Mouse (Mus musculus): ENCODE measurements around the gene Nxf1. TPM values are rescaled to one million over a fixed set of nuclear protein-coding genes. Genes with fewer than 3 reads are reported as not detected.

Gene Nxf1
- total RNA-seq, 1 experiment from 2014 or later: 128 TPM

DNA sequence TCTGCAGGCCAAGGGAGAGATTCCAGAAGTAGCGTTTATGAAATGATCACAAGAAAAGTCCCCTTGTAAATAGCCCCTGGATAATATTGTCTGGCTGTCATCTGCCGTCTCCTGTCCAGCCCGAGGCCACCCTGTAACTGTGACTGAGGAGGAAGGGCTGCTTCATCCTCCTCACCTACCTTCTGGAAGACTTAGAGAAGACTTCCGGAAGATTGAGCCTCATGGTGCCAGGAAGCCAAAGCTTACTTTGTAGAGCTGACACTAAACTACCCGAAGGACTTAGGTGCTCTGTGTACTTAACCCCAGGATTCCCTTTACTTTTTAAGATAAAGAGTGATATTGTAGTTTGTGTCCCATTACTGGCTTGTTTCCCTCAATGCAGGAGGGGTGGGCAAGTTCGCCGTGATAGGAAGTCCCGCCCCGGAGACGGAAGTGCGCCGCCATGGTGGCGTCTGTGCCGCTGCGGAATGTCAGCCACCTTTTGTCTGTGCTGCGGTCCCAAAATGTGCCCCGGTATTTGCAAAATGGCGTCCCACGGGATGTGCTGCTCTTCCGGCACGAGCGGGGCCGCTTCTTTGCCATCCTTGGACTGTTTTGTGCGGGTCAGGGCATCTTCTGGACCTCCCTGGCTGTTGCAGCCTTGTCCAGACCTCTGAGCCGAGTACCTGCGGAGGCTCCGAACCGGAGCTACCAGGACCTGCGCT, 13.8 kb downstream of the Nxf1 start, which contains the start of gene Tmem223:
Gene Tmem223, plus strand, starts transcription at position 430 of the 704 bp plus-strand sequence.
- DNase-seq: peak; percentile 82

DNA sequence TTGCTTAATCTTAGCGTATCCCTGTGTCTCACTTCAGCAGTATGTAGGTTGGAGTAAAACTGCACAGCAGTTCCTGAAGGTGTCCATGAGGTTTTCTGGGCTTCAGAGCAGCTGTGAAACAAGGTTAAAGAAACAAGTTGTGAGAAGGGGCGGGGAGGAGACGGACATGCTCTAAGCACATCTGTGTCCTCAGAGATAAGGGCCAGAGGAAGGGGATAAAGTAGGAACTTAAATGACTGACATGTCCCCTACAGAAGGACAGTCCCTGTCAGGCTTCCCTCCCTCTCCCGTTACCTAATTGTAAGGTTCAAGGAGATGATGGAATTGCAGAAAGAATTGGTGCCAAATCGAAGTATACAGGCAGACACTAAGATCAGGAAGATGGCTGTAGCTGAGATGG, 16.1 kb downstream of the Nxf1 start:
- no peak for DNase-seq

DNA sequence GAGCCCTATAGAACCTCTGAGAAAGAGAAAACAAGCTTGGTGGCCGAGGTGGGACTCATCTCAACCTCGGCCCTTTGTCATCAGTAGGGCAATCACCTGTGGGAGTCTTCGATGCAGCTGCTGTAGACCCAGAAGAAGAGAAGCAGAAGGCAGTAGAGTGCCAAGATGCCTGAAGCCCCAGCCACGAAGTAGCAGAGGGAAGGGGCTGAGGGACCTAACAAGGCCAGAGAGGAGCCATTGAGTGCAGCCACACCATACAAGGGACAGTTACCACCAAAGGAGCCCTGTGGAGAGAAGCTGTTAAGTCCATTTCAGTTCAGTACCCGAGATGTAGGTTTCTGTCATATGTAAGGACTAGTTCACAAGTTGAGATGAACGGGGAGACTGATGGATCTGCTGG, 16.5 kb downstream of the Nxf1 start:
- no peak for DNase-seq

DNA sequence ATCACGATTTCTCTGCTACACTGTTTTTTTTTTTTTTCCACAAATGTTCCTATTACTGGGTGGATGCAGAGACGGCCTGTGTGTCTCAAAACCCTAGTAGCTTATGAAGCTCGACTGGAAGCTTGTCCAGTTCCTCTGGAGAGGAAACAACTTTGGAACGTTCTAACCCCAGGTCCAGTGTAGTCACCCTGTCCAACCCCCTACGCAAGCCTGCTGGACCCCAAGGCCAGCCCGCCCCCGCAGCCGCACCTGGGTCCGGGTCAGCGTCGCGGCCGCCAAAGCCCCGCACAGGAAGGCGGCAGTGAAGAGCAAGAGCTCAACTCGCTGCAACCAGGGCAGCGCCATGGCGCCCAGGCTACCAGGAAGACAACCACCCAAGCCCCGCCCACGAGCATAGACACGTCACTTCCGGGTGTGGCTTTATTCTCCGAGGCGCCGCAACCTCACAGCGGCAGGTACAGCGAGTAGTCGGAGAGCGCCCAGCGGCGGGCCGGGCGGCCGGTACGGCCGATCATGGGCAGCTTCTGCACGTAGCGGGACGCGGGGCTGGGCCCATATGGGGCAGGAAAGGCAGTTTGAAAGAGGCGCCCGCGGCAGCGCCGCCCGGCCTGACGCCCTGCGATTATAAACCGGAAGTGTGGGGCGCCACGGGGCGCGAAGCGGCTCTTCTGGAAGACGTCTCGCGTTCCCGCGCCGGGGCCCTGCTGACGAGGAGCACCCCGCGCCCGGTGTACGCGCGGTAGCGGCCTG, 17.4 kb downstream of the Nxf1 start, which contains the start of gene Tmem179b:
Gene Tmem179b, minus strand, starts transcription at position 382 of the 750 bp plus-strand sequence.
- DNase-seq: peak; percentile 95

DNA sequence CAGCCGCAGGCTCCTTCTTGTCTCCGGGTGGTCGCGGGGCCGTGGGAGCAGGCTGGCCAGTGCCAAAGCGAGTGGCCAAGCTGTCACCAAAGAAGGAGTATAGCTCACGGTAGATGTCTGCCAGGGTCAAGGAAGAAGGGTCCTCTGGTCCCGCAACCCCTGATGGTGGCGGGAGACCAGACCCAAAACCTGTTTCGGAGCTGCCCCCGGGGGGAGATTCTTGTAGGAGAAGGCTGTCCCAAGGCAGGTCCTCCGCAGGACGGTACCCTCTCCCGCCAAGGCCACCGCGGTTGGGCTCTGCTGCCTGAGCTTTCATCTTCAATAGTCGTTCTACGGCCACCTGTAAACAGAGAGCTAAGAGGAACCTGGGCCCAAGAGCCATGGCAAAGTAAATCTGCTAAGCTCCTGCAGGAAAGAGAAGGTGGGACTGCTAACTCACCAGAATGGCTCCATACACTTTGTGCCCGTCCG, 18.1 kb downstream of the Nxf1 start:
- DNase-seq: peak; percentile 33

DNA sequence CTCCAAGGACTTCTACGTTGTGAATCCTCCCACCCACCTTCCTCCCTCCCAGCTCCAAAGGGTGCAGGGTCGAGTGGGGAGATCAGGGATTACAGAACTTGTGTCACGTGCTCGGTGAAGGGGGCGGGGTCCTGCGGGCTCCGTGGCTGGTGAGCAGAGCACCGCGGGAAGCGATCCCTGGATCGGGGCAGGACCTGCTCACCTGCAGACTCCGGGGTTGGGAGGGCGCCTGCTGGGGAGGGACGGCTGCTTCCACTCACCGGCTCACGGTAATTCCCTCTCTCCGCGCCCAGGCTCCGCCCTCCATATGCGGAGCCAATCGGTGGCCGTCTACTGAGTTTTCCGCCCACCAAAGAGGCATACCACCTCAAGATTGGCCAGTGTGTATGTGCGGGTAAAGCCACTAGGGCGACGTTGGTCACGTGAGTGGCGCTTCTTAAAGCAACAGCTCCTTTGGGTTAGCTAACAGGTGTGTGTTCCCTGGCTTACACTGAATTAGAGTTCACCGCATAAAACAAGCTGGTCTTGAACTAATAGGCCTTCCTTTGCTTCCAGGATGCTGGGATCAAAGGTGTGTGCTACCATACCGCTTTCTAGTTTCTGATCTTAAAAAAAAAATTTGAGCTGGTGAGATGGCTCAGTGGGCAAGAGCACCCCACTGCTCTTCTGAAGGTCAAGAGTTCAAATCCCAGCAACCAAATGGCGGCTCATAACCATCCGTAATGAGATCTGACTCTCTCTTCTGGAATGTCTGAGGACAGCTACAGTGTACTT, 29.3 kb downstream of the Nxf1 start, which contains the start of gene Taf6l:
Gene Taf6l, minus strand, starts transcription at position 410 of the 774 bp plus-strand sequence.
- DNase-seq: peak; percentile 86

DNA sequence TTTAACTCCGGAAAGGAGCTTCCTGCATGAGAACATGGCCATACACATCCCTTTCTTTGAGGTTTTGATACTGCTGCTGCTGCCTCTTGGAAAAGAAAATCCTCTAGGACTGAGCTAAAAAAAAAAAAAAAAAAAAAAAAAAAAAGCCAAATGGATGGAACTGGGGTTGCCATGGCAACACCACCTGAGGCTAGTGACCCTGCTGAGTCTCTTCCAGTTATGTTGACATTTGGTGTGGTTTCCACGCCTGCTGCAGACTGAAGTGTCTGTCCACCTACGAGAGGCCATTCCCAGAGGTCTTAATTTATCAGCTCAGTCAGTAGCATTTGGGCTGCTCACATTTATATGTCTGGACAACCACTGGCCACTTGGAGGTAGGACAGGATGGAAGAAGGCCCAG, 31.6 kb downstream of the Nxf1 start:
- DNase-seq: no peak

DNA sequence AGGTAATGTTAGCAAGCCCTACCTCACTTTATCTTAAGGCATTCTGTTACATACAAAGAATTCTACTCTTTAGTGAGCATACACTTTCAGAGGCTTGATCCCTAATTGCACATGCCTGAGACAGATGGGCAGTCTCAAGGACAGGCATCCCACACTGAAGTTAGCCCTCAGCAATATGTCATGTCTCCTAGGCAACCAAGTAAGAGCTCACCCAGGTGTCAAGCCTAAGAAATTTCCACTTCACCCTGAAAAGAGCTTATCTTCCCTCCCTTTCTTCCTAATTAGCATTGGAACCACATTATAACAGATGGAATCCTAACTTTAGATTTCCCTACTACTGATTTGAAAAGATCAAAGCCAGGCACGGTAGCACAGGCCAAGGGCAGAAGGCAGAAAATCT, 32.3 kb downstream of the Nxf1 start:
- DNase-seq: no peak

DNA sequence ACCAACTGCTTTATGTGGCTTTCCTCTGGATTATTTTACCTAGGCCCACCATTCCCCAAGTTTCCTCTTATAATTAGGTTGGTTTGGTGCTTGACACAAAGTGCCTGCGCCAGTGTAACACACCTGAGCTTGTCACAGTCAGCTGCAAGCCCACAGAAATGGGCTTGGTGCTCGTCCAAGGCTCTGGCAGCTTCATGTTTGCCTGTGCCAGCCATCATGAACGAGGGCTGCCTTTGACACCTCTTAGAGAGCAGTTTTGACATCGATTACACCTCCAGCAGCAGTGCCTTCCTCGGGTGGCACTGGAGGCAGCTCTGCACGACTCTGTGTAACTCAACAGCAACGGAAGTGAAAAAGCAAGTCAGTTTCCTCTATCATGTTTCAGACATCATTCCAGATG, 33.3 kb downstream of the Nxf1 start:
- DNase-seq: no peak

DNA sequence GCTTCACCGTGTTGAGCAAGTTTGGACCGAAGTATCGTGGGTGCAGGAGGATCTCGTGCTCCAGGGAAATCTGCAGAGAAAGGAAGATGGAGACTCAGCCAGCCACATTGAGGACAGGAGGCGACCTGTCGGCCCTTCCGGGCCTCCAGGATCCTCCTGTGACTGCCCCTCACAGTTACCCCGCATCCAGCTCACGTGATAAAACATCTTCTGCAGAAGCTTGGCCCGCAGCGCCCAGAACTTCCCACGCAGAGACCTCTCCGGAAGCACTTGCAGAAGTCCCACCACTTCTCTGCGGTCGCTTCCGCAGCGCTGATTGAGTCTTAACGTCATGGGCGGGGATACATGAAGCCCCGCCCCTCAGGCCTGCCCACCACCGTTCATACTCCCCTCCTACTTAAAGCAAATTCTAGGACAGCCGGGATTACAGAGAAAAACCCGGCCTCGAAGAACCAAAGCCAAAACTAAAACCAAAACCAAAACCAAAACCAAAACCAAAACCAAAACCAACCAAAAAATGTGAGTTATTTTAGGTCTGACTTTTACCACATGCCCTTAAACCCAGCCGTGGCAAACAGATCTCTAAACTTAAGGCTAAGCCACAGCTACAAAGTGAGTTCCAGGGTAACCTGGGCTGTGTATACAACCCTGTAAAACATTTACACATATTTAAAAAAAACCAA, 41.5 kb downstream of the Nxf1 start, which contains the start of gene Polr2g:
Gene Polr2g, minus strand, starts transcription at position 314 of the 683 bp plus-strand sequence.
- peak; percentile 89 for DNase-seq

DNA sequence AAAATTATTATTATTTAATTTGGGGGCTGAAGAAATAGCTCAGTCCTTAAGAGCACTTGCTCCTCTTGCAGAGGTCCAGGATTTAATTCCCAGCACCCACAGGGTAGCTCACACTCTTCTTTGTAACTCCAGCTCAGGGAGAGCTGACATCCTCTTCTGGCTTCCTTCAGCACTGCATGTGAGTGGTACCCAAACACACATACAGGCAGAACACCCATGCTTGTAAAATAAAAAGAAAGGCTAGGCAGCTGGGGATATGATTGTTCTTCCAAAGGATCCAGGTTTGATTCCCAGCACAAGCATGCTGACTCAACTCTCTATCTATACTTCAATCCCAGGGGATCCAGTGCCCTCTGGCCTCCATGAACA, 42.1 kb downstream of the Nxf1 start:
- no peak for DNase-seq

DNA sequence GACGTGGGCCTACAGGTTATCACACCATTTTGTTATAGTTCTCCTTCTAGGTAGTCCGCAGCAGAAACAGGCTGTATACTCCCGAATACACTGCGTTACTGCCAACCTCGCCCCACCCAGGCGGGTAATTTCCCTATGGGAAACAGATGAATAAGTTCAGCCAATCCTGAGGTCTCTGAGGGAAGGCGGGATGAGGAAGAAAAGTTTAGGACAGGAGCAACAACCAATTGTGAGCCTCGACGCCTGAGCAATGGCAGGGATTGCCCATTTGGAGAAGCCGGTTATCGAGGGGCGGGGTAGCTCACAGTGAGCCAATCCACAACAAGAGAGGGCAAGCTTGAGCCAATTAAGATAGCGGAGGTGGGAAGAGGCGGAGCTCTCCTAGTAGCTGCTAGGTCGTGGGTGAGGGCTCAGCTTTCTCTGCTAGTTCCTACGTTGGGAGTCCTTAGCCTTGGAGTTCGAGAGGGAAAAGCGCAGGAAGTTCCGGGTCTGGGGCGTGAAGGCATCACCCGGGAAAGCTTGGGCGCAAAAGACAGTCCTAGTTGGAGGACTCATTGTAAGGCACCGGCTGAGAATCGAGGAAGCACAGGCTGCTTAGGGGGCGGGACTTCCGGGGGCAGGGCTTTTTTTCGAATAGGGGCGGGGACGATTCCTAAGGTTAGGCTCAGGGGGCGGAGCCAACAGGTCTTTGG, 45.4 kb downstream of the Nxf1 start, which contains the start of gene Zbtb3:
Gene Zbtb3, plus strand, starts transcription at position 426 of the 692 bp plus-strand sequence.
- peak; percentile 86 for DNase-seq

DNA sequence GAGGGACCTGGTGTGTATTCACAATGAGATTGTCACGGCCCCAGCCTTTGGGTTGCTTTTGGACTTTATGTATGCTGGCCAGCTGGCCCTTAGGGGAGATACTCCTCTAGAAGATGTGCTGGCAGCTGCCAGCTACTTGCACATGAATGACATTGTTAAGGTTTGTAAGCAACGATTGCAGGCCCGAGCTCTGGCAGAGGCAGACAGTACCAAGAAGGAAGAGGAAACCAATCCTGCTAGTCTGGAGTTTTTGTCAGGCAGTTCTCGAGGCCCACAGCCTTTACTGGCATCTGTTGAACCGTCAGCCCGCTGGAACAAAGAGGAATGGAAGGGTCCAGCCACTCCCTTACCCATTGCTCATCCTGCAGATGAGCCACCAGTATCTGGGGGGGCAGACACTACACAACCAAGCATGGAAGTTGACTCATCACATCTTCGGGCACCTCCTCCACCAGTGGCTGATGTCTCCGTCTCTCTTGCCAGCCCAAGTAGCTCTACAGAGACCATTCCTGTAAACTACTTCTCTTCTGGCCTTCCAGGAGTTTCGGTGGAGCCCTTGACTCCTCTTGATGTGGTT, 46.4 kb downstream of the Nxf1 start:
- DNase-seq: no peak

DNA sequence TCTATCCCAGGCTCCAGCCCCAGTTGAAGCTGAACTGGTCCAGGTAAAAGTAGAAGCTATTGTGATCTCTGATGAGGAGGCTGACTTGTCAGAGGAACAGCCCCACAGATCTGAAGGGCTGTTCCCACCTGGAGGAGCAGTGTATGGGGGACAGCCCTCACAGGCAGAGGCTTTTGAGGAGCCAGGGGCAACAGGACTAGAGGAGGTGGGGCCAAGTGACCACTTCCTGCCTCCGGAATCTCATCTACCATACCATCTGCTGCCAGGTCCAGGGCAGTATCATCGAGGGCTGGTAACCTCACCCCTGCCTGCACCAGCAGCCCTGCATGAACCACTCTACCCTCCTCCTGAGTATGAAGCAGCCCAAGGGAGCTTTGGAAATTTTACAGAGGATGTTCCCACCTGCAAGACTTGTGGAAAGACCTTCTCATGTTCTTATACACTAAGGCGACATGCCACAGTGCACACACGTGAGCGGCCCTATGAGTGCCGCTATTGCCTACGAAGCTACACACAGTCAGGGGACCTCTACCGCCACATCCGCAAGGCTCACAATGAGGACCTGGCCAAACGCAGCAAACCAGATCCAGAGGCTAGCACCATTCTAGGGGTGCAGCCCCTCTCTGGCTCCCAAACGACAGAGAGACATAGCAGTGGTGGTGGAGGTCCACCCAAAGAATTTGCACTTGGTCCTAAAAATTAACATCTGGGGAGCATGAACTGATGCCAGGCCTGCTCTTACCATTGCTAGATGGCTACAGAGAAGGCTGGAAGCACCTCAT, 47.2 kb downstream of the Nxf1 start:
- no peak for DNase-seq

DNA sequence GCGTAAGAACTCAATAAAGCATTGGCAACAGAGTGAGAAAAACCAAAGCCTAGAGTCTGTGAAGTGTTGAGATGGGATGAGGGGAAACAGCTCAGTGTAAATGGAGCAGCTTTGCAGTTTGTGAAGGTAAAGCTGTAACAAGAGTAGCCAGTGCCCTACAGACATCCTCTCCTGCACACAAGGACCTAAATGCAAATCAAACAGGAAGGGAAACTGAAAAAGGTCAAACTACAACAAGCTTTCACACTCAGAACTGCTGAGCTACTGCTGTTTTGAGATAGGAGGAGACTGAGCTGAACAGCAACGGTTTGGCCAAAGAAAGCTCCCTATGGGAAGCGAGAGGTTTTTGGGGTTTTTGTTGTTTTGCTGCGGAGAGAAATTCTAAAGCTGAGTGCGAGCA, 49.9 kb downstream of the Nxf1 start:
- DNase-seq: no peak

DNA sequence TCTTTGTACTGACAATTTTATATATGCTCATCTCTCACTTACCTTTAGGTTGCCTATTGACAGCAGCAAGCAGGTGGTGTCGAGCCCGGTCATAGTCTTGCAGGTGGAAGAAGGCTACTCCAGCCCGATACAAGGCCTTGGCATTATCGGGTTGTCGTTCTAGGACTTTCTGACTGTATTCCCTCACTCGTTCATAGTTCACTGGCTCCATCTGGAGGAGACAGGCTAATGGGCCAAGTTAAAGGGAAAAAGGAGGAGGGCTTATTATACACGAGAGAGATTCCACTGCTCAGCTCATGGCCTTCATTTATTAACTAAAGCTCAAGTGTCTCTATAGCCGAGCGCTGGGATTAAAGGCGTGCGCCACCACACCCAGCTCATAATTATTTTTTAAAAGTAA, 58.9 kb downstream of the Nxf1 start:
- DNase-seq: no peak

DNA sequence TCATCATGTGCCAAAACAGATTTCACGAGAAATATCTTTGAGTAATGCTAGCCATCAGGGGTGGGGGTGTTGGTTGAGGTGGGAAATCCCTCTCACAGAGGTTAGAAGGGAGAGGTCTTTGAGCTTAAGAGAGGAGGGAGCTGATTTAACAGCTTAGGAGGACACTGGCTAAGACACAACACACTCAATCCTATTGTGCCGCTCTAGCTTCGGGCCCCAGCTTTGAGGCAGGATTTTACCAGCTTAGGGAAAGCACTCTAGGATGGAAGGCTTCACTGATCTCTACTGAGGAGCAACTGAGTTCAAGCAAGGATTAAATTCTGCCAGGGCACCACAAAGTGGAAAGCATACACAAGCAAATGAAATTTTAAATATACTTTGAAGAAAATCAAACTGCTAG, 60.1 kb downstream of the Nxf1 start:
- DNase-seq: no peak

DNA sequence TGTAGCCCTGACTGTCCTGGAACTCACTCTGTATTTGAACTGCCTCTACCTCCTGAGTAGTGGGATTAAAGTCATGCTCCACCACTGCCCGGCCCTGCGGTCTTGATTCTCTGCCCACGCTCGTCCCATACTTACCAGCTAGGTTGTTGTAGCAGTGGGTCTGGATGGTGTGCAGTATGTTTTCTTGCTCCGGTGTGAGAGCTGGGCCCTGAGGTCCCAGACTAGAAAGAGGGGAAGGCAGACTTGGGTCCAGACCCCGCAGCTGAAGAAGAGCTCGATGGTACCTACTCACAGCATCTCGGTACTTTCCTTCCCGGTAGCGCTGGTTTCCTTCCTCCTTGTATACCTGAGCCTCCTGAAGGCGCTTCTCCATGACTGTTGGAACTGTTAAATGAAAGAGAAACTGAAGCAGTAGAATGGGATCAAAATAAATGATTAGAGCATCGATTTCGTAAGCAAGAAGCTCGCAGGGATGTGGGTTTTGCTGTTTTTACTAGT, 61.5 kb downstream of the Nxf1 start:
- DNase-seq: no peak

DNA sequence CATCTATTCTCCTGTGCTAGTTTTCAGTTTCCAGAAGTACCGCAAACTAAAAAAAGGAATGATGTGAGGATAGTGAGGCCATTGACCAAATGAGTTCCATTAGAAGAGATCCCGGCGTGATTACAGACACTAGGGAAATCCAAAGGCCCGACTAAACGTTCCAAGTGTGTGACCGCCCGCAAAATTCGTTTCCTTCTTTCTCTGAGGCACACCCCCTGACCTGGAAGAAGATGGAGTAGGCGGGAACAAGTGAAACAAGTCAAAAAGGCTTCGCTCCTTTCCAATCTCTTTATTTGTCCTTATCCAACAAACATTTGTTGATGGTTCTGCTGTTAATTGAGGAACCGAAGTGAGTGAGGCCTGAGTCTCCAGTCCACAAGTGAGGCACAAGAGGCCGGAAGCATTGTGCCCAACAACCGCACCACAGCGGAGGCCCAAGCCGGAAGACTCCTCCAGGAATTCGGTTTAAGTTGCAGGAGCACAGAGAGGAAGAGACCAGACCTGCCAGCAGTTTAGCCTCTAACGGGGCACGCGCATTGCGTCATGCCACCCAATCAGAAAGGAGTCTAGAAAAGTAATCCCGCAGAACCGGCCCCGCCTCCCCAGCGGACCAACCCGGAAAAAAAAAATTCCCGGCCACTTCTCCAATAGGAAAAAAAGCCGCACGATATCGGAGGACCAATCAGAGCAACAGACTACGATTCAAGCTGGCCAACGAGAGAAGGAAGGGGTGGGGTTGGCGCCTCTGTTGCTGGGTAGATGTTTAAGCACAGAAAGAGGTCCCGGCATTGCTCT, 62.1 kb downstream of the Nxf1 start, which contains the start of gene Ttc9c:
Gene Ttc9c, minus strand, starts transcription at position 533 of the 795 bp plus-strand sequence.
- peak; percentile 94 for DNase-seq
